Mouse (Mus musculus): ENCODE results near the gene Arhgef19. TPM values are rescaled to one million over a fixed set of nuclear protein-coding genes. Genes with fewer than 3 reads are reported as not detected.

Gene Arhgef19
- total and polyA plus RNA-seq, 2 experiments, result 14.4 to 34.3 TPM

GRCm38 (mm10) chr4:141287518-141288004, 48.3 kb downstream of the Arhgef19 start:
- no peak overlapping the region for H3K9ac ChIP-seq (ENCODE audit: low read depth, low read length)

GRCm38 (mm10) chr4:141288152-141288551, 48.9 kb downstream of the Arhgef19 start:
- H3K27ac ChIP-seq (replicated peaks; ENCODE audit: insufficient read depth, low read depth, low read length), result no peak overlapping the region
- no peak overlapping the region for H3K4me3 ChIP-seq (ENCODE audit: insufficient read depth, low read depth, low read length)
- H3K36me3 ChIP-seq (ENCODE audit: control insufficient read depth, insufficient read depth, low read length), result no peaks in the 10 kb centered on the region
- no peak for TF ChIP-seq POLR2A (IDR thresholded peaks at IDR 0.05; ENCODE audit: extremely low read depth, insufficient read depth, low read length)
- TF ChIP-seq CTCF (IDR thresholded peaks at IDR 0.05; ENCODE audit: low read depth, low read length), result no peak
- peaks cover 3% of the 10 kb centered on the region; the same call in 1 of the 2 replicates for H3K27me3 ChIP-seq (ENCODE audit: control insufficient read depth, insufficient read depth, low read length)
- H3K9ac ChIP-seq (ENCODE audit: low read depth, low read length), result no peak overlapping the region
- WGBS, result 88% methylated on average over 8 of the region's 8 CpGs
- 0 out of 2 replicates have a peak, but pooled peaks cover 2% of the 10 kb centered on the region for H3K4me1 ChIP-seq (ENCODE audit: control insufficient read depth, insufficient read depth, low read length)
- DNase-seq (ENCODE audit: extremely low read depth, low read depth, low spot score), result no peak
- no peaks in the 10 kb centered on the region for H3K79me2 ChIP-seq (ENCODE audit: control insufficient read depth, insufficient read depth, low read length)

More at GRCm38 (mm10) chr4:141287518-141288004, 48.3 kb downstream of the Arhgef19 start:
- Histone ChIP-seq H3K79me2 (ENCODE audit: control insufficient read depth, insufficient read depth, low read length) (no peaks in the 10 kb centered on the region), H3K36me3 (ENCODE audit: control insufficient read depth, insufficient read depth, low read length) (no peaks in the 10 kb centered on the region), H3K4me3 (ENCODE audit: insufficient read depth, low read depth, low read length) (no peak overlapping the region), H3K27me3 (ENCODE audit: control insufficient read depth, insufficient read depth, low read length) (peaks cover 3% of the 10 kb centered on the region; the same call in 1 of the 2 replicates), H3K27ac (replicated peaks; ENCODE audit: insufficient read depth, low read depth, low read length) (no peak overlapping the region), H3K4me1 (ENCODE audit: control insufficient read depth, insufficient read depth, low read length) (0 out of 2 replicates have a peak, but pooled peaks cover 2% of the 10 kb centered on the region)
- 38% methylated on average over 15 of the region's 15 CpGs for WGBS
- DNase-seq (ENCODE audit: extremely low read depth, low read depth, low spot score), result no peak
- no peak for TF ChIP-seq CTCF (IDR thresholded peaks at IDR 0.05; ENCODE audit: low read depth, low read length)
- TF ChIP-seq POLR2A (IDR thresholded peaks at IDR 0.05; ENCODE audit: extremely low read depth, insufficient read depth, low read length), result no peak

GRCm38 (mm10) chr4:141291571-141292375, 52.5 kb downstream of the Arhgef19 start:
- Histone ChIP-seq H3K9ac (ENCODE audit: low read depth, low read length) (peak overlapping the region; percentile 15; the same call in 1 of the 2 replicates), H3K27me3 (ENCODE audit: control insufficient read depth, insufficient read depth, low read length) (peaks cover 3% of the 10 kb centered on the region; the same call in 1 of the 2 replicates)

GRCm38 (mm10) chr4:141295774-141296186, 56.5 kb downstream of the Arhgef19 start:
- Histone ChIP-seq H3K4me1 (ENCODE audit: control insufficient read depth, insufficient read depth, low read length) (no peaks in the 10 kb centered on the region), H3K27me3 (ENCODE audit: control insufficient read depth, insufficient read depth, low read length) (peaks cover 3% of the 10 kb centered on the region; the same call in 1 of the 2 replicates), H3K9ac (ENCODE audit: low read depth, low read length) (no peak overlapping the region), H3K36me3 (ENCODE audit: control insufficient read depth, insufficient read depth, low read length) (no peaks in the 10 kb centered on the region), H3K4me3 (ENCODE audit: insufficient read depth, low read depth, low read length) (no peak overlapping the region), H3K27ac (replicated peaks; ENCODE audit: insufficient read depth, low read depth, low read length) (no peak overlapping the region), H3K79me2 (ENCODE audit: control insufficient read depth, insufficient read depth, low read length) (no peaks in the 10 kb centered on the region)
- no peak for TF ChIP-seq POLR2A (IDR thresholded peaks at IDR 0.05; ENCODE audit: extremely low read depth, insufficient read depth, low read length)
- TF ChIP-seq CTCF (IDR thresholded peaks at IDR 0.05; ENCODE audit: low read depth, low read length), result no peak
- WGBS, result 38% methylated on average over 15 of the region's 15 CpGs
- no peak for DNase-seq (ENCODE audit: extremely low read depth, low read depth, low spot score)

More at GRCm38 (mm10) chr4:141291571-141292375, 52.5 kb downstream of the Arhgef19 start:
- no peaks in the 10 kb centered on the region for H3K79me2 ChIP-seq (ENCODE audit: control insufficient read depth, insufficient read depth, low read length)
- H3K4me1 ChIP-seq (ENCODE audit: control insufficient read depth, insufficient read depth, low read length), result 0 out of 2 replicates have a peak, but pooled peaks cover 2% of the 10 kb centered on the region
- no peaks in the 10 kb centered on the region for H3K36me3 ChIP-seq (ENCODE audit: control insufficient read depth, insufficient read depth, low read length)
- TF ChIP-seq CTCF (IDR thresholded peaks at IDR 0.05; ENCODE audit: low read depth, low read length), result no peak
- no peak for TF ChIP-seq POLR2A (IDR thresholded peaks at IDR 0.05; ENCODE audit: extremely low read depth, insufficient read depth, low read length)
- no peak for DNase-seq (ENCODE audit: extremely low read depth, low read depth, low spot score)
- no peak overlapping the region for H3K27ac ChIP-seq (replicated peaks; ENCODE audit: insufficient read depth, low read depth, low read length)
- no peak overlapping the region for H3K4me3 ChIP-seq (ENCODE audit: insufficient read depth, low read depth, low read length)
- 11% methylated on average over 46 of the region's 47 CpGs for WGBS

GRCm38 (mm10) chr4:141297934-141298333, 58.6 kb downstream of the Arhgef19 start:
- H3K4me3 ChIP-seq (ENCODE audit: insufficient read depth, low read depth, low read length), result no peak overlapping the region
- no peak overlapping the region for H3K9ac ChIP-seq (ENCODE audit: low read depth, low read length)
- no peaks in the 10 kb centered on the region for H3K4me1 ChIP-seq (ENCODE audit: control insufficient read depth, insufficient read depth, low read length)
- peaks cover 18% of the 10 kb centered on the region for H3K79me2 ChIP-seq (ENCODE audit: control insufficient read depth, insufficient read depth, low read length)
- 97% methylated on average over 7 of the region's 7 CpGs for WGBS
- no peaks in the 10 kb centered on the region for H3K36me3 ChIP-seq (ENCODE audit: control insufficient read depth, insufficient read depth, low read length)
- H3K27me3 ChIP-seq (ENCODE audit: control insufficient read depth, insufficient read depth, low read length), result no peaks in the 10 kb centered on the region
- TF ChIP-seq CTCF (IDR thresholded peaks at IDR 0.05; ENCODE audit: low read depth, low read length), result no peak
- TF ChIP-seq POLR2A (IDR thresholded peaks at IDR 0.05; ENCODE audit: extremely low read depth, insufficient read depth, low read length), result no peak
- DNase-seq (ENCODE audit: extremely low read depth, low read depth, low spot score), result no peak
- H3K27ac ChIP-seq (replicated peaks; ENCODE audit: insufficient read depth, low read depth, low read length), result no peak overlapping the region

Measured in liver, adult 2 months (tissue).